Mouse (Mus musculus) myocyte (in vitro differentiated cells): ENCODE results near the gene Cpz.

Experiments
- MAX ChIP-seq: IDR thresholded peaks from one replicate; pipeline ENCODE4 v1.6.1; 2011; ENCODE audit warnings: low read depth, mild to moderate bottlenecking, control low read depth
- MYOD1 ChIP-seq, 3 experiments: IDR thresholded peaks; one replicate each; pipeline ENCODE4 v1.6.1; 2011; ENCODE audit warnings: control low read depth in 2 of 3, low read depth in 2 of 3, mild to moderate bottlenecking in 2 of 3, moderate library complexity in 1 of 3; ENCODE audit not compliant: insufficient read length in 2 of 3, control insufficient read depth in 1 of 3
- MYOG ChIP-seq, 3 experiments: IDR thresholded peaks; one replicate each; pipeline ENCODE4 v1.6.1; 2011; ENCODE audit warnings: control low read depth in 2 of 3, low read depth in 2 of 3, mild to moderate bottlenecking in 2 of 3; ENCODE audit not compliant: insufficient read length in 2 of 3, control insufficient read depth in 1 of 3, insufficient read depth in 1 of 3
- POLR2A ChIP-seq: IDR thresholded peaks from one replicate; pipeline ENCODE4 v1.6.1; 2011; ENCODE audit warnings: low read depth, mild to moderate bottlenecking, control low read depth, moderate library complexity; ENCODE audit not compliant: insufficient read length
- POLR2AphosphoS2 ChIP-seq: IDR thresholded peaks from one replicate; pipeline ENCODE4 v1.6.1; 2011; ENCODE audit warnings: low read depth, control low read depth; ENCODE audit not compliant: insufficient read length
- TCF12 ChIP-seq: IDR thresholded peaks from one replicate; pipeline ENCODE4 v1.6.1; 2011; ENCODE audit warnings: mild to moderate bottlenecking, control low read depth; ENCODE audit not compliant: poor library complexity, insufficient read depth, severe bottlenecking
- USF1 ChIP-seq: IDR thresholded peaks from one replicate; pipeline ENCODE4 v1.6.1; 2011; ENCODE audit warnings: low read depth, mild to moderate bottlenecking, control low read depth, moderate library complexity

DNA sequence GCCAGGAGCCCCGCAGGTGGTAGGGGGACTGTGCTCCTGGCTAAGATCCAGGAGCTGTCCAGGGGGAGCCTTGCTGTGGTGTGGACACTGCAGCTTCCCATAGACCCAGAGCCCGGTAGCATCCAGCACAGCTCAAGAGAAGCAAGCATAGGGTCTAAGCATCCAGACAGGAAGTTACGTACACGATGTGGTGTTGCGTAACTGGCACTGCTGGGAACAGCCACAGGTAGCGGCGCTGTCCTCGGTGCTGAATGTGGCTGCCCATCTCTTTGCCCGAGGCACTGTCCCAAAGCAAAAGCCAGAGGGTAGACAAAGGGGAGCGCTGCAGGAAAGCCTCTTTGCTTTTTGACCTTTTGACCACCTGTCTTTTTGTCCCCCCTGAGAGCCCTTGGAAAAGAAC, 6.1 kb upstream of the Cpz start:
- TF ChIP-seq USF1, result no peak
- TF ChIP-seq POLR2A, result no peak
- no peak for TF ChIP-seq TCF12
- no peak for TF ChIP-seq POLR2AphosphoS2
- TF ChIP-seq MYOG (IDR thresholded peaks at IDR 0.05; ENCODE audit: control insufficient read depth in 1 of 3, insufficient read depth in 1 of 3, insufficient read length in 2 of 3, low read depth in 2 of 3), result no peak
- TF ChIP-seq MYOD1 (IDR thresholded peaks at IDR 0.05; ENCODE audit: control insufficient read depth in 1 of 3, insufficient read length in 2 of 3, low read depth in 2 of 3), result no peak
- no peak for TF ChIP-seq MAX
